Mouse (Mus musculus): ENCODE results near the gene Cracr2b.

DNA sequence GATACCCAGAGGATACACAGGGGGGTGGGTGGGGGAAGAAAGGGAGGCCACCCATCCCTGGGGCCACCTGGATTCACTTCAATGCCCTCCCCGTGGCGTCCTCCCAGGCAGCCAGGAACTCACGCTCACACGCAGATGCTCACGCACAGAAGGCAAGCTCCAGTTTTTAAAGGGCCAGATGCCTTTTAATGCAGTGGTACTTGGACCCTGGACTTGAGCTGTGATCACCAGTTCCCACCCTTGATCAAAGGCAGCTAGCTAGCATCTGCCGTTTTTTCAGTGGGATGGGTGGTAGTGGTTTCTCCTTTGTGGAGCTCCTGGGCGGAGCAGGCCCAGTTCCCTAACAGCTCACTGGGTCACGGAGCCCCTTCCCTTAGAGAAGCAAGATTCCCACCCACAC, 26.4 kb upstream of the Cracr2b start:
- TF ChIP-seq EP300 (IDR thresholded peaks at IDR 0.05; ENCODE audit: insufficient read depth, low read depth, low read length): no peak
- TF ChIP-seq CTCF (IDR thresholded peaks at IDR 0.05): no peak
- 0 out of 2 replicates have a peak, but pooled peaks have one; percentile 27 for TF ChIP-seq POLR2A (IDR thresholded peaks at IDR 0.05; ENCODE audit: insufficient read depth, low read depth, low read length)
